Mouse (Mus musculus): ENCODE results near the gene Ssbp3. TPM values are rescaled to one million over a fixed set of nuclear protein-coding genes. Genes with fewer than 3 reads are reported as not detected.
A peak's percentile ranks its signal among the peaks of the same experiment; 100 is the strongest.

Gene Ssbp3
- polyA plus RNA-seq, 1 experiment = 130 TPM

DNA sequence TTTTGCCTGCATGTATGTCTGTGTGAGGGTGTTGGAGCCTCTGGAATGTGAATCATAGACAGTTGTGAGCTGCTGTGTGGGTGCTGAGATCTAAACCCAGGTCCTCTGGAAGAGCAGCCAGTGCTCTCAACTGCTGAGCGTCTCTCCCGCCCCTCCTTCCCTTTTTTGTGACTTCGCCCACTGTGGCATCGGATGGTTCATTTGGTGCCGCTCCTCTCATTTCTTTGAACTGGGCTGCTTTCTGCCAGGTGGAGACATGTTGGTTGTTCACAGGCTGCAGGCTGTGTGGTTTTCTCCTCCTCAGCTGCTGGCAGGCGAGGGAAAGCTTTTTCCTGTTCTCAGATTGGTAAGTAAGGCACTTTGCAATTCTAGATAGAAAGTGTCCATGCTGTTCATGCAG lies 38.7 kb downstream of the Ssbp3 start:
- no peaks in the 10 kb centered on the region for H3K27me3 ChIP-seq (ENCODE audit: control insufficient read depth, insufficient read depth, low read length)
- H3K4me3 ChIP-seq (ENCODE audit: control insufficient read depth, insufficient read depth, low read length) = no peak overlapping the region
- peak overlapping the region; percentile 16; the same call in 1 of the 2 replicates for H3K27ac ChIP-seq (ENCODE audit: control insufficient read depth, insufficient read depth, low read length)
- WGBS = 2% methylated on average over 6 of the region's 6 CpGs
- no peaks in the 10 kb centered on the region for H3K36me3 ChIP-seq (ENCODE audit: control insufficient read depth, insufficient read depth, low read length)
- DNase-seq = peak; percentile 50
- no peak for TF ChIP-seq POLR2A (IDR thresholded peaks at IDR 0.05; ENCODE audit: control insufficient read depth, extremely low read depth, insufficient read depth, low read length, poor library complexity)
- no peak for TF ChIP-seq CTCF (IDR thresholded peaks at IDR 0.05; ENCODE audit: borderline replicate concordance, control insufficient read depth, extremely low read depth, insufficient read depth, low read length, poor library complexity)
- H3K4me1 ChIP-seq (replicated peaks; ENCODE audit: control insufficient read depth, insufficient read depth, low read length) = peaks cover 49% of the 10 kb centered on the region

GRCm38 (mm10) chr4:106950801-106951200 lies 40.3 kb downstream of the Ssbp3 start:
- Histone ChIP-seq H3K36me3 (ENCODE audit: control insufficient read depth, insufficient read depth, low read length) (no peaks in the 10 kb centered on the region), H3K27me3 (ENCODE audit: control insufficient read depth, insufficient read depth, low read length) (no peaks in the 10 kb centered on the region), H3K27ac (ENCODE audit: control insufficient read depth, insufficient read depth, low read length) (no peak overlapping the region), H3K4me1 (replicated peaks; ENCODE audit: control insufficient read depth, insufficient read depth, low read length) (peaks cover 50% of the 10 kb centered on the region), H3K4me3 (ENCODE audit: control insufficient read depth, insufficient read depth, low read length) (no peak overlapping the region)
- no peak for DNase-seq
- WGBS = 92% methylated on average over 4 of the region's 4 CpGs
- no peak for TF ChIP-seq CTCF (IDR thresholded peaks at IDR 0.05; ENCODE audit: borderline replicate concordance, control insufficient read depth, extremely low read depth, insufficient read depth, low read length, poor library complexity)
- no peak for TF ChIP-seq POLR2A (IDR thresholded peaks at IDR 0.05; ENCODE audit: control insufficient read depth, extremely low read depth, insufficient read depth, low read length, poor library complexity)

DNA sequence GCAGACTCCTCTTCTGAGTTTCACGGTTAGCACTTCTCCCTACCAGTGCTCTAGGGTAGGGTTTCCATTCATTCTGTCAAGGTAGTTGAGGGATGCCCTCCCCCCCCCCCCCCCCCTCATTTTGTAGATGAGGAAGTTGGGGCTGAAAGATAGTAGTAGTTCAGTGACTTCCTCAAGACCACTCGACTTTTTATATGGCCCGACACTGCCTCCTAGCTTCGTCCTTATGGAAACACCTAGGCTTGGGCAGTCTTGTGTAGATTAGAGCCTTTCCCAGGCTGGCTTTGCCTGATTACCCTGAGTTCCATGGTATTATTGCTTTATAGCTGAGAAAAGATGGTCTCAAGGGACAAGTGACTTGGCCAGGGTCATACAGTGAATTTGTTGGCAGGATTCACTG lies 41.0 kb downstream of the Ssbp3 start:
- Histone ChIP-seq H3K4me1 (replicated peaks; ENCODE audit: control insufficient read depth, insufficient read depth, low read length) (peaks cover 55% of the 10 kb centered on the region), H3K27me3 (ENCODE audit: control insufficient read depth, insufficient read depth, low read length) (no peaks in the 10 kb centered on the region), H3K36me3 (ENCODE audit: control insufficient read depth, insufficient read depth, low read length) (no peaks in the 10 kb centered on the region), H3K27ac (ENCODE audit: control insufficient read depth, insufficient read depth, low read length) (no peak overlapping the region), H3K4me3 (ENCODE audit: control insufficient read depth, insufficient read depth, low read length) (no peak overlapping the region)
- WGBS = 11% methylated on average over 4 of the region's 4 CpGs
- TF ChIP-seq POLR2A (IDR thresholded peaks at IDR 0.05; ENCODE audit: control insufficient read depth, extremely low read depth, insufficient read depth, low read length, poor library complexity) (no peak), CTCF (IDR thresholded peaks at IDR 0.05; ENCODE audit: borderline replicate concordance, control insufficient read depth, extremely low read depth, insufficient read depth, low read length, poor library complexity) (no peak)
- DNase-seq = peak; percentile 48

DNA sequence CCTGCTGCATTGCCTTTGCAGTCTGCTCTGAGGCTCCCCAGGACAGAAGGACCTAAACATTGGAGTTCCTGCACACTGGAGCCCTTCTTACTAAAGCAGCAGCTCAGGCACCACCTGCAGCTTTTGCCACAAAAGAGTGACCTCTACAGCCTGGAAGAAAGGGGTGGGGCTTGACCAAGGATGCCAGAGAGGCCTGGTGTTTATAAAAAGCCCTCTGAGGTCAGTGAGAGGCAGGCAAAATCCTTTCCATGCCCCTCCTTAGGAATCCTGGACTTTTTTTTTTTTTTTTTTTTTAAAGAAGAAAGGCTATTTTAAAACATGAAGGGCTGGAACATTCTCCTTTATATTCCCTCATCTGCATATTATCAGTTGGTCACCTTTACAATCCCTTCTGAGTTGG lies 42.7 kb downstream of the Ssbp3 start:
- H3K4me1 ChIP-seq (replicated peaks; ENCODE audit: control insufficient read depth, insufficient read depth, low read length) = peaks cover 58% of the 10 kb centered on the region
- no peak for DNase-seq
- H3K4me3 ChIP-seq (ENCODE audit: control insufficient read depth, insufficient read depth, low read length) = no peak overlapping the region
- TF ChIP-seq CTCF (IDR thresholded peaks at IDR 0.05; ENCODE audit: borderline replicate concordance, control insufficient read depth, extremely low read depth, insufficient read depth, low read length, poor library complexity) (no peak), POLR2A (IDR thresholded peaks at IDR 0.05; ENCODE audit: control insufficient read depth, extremely low read depth, insufficient read depth, low read length, poor library complexity) (no peak)
- no peaks in the 10 kb centered on the region for H3K27me3 ChIP-seq (ENCODE audit: control insufficient read depth, insufficient read depth, low read length)
- H3K36me3 ChIP-seq (ENCODE audit: control insufficient read depth, insufficient read depth, low read length) = no peaks in the 10 kb centered on the region
- H3K27ac ChIP-seq (ENCODE audit: control insufficient read depth, insufficient read depth, low read length) = no peak overlapping the region

DNA sequence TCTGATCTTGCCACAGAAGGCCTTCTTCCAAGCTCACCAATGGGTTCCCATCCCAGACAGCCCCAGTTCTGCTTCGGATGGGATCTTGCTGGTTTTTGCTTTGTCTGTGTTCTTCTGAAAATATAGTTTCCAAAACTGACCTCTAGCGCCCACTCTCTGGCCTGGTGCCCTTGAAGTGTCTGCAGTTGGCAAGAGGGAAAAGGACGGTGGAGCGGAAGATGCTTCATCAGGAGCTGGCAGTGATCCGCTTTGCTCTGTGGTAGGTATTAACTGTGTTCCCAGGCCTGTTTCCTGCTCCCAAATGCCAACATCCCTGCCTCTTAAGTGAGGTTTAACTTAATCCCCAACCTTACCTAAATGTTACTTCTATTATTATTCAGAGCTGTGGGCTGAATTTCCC lies 43.3 kb downstream of the Ssbp3 start:
- 96% methylated on average over 5 of the region's 5 CpGs for WGBS
- H3K4me3 ChIP-seq (ENCODE audit: control insufficient read depth, insufficient read depth, low read length) = no peak overlapping the region
- H3K4me1 ChIP-seq (replicated peaks; ENCODE audit: control insufficient read depth, insufficient read depth, low read length) = peaks cover 57% of the 10 kb centered on the region
- H3K36me3 ChIP-seq (ENCODE audit: control insufficient read depth, insufficient read depth, low read length) = no peaks in the 10 kb centered on the region
- no peak for TF ChIP-seq CTCF (IDR thresholded peaks at IDR 0.05; ENCODE audit: borderline replicate concordance, control insufficient read depth, extremely low read depth, insufficient read depth, low read length, poor library complexity)
- TF ChIP-seq POLR2A (IDR thresholded peaks at IDR 0.05; ENCODE audit: control insufficient read depth, extremely low read depth, insufficient read depth, low read length, poor library complexity) = no peak
- H3K27ac ChIP-seq (ENCODE audit: control insufficient read depth, insufficient read depth, low read length) = no peak overlapping the region
- no peak for DNase-seq
- H3K27me3 ChIP-seq (ENCODE audit: control insufficient read depth, insufficient read depth, low read length) = no peaks in the 10 kb centered on the region

DNA sequence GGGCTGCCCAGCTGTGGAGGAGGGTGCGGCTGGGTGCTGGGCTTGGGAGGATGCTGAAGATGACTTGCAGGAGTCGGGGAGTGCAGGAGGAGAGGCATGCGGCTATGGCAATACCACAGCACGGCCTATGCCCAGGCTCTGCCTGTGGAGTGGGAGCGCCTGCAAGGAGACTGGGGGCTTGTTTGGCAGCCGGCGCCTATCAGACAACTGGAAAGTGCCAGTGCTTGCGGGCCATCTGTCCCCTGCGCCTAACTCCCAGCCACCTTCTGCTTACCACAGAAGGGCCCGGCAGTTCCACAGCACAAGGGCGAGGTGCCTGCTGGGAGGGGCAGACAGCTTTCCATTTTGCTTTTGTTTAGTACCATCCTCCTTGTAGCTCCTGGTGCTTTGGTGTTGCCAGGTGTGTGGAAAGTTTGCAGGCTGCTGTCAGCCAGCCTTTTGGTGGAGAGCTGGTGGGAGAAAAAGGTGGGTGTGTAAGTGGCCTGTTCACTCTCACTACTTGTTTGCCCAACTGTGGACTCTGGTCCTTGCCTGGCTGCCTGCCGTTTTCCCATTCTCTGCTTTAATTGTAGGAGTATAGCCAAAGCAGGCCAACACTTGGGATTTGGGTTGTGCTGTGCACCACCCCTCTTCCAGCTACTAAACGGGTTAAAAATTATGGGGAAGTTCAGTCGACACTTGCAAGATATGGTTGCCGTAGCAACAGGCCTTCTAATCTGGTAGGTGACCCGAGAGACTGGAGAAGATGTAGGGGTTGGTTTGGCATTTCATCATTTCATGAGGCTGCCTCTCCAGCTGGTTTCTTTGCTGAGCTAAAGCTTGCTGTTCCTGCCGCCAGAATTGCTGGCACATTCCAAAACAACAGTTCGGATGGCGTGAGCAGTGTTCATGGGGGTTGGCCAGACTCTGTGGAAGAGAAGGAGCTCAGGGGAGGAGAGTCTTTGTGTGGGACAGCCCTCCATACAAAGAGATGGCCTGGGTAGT lies 45.5 kb downstream of the Ssbp3 start:
- WGBS = 33% methylated on average over 19 of the region's 19 CpGs
- Histone ChIP-seq H3K36me3 (ENCODE audit: control insufficient read depth, insufficient read depth, low read length) (no peaks in the 10 kb centered on the region), H3K27ac (ENCODE audit: control insufficient read depth, insufficient read depth, low read length) (peak overlapping the region; percentile 32; the same call in 1 of the 2 replicates), H3K4me1 (replicated peaks; ENCODE audit: control insufficient read depth, insufficient read depth, low read length) (peaks cover 37% of the 10 kb centered on the region), H3K4me3 (ENCODE audit: control insufficient read depth, insufficient read depth, low read length) (no peak overlapping the region), H3K27me3 (ENCODE audit: control insufficient read depth, insufficient read depth, low read length) (no peaks in the 10 kb centered on the region)
- TF ChIP-seq POLR2A (IDR thresholded peaks at IDR 0.05; ENCODE audit: control insufficient read depth, extremely low read depth, insufficient read depth, low read length, poor library complexity) (no peak), CTCF (IDR thresholded peaks at IDR 0.05; ENCODE audit: borderline replicate concordance, control insufficient read depth, extremely low read depth, insufficient read depth, low read length, poor library complexity) (no peak)
- DNase-seq = peak; percentile 29
